Mouse (Mus musculus) adrenal gland, postnatal 25 days (tissue): ENCODE data around the gene Anxa4. TPM values are rescaled to one million over a fixed set of nuclear protein-coding genes. Genes with fewer than 3 reads are reported as not detected.

Source experiments
- DNase-seq: peaks from one replicate; pipeline ENCODE4 v3.0.0; 2021; ENCODE audit warnings: mixed read lengths
- total RNA-seq: library from RNA; stranded (reverse); gene quantifications from 2 replicates; pipeline ENCODE4 v1.2.3, GENCODE M21; 2021

Gene Anxa4
- total RNA-seq, 1 experiment from 2014 or later = 68.9 TPM

DNA sequence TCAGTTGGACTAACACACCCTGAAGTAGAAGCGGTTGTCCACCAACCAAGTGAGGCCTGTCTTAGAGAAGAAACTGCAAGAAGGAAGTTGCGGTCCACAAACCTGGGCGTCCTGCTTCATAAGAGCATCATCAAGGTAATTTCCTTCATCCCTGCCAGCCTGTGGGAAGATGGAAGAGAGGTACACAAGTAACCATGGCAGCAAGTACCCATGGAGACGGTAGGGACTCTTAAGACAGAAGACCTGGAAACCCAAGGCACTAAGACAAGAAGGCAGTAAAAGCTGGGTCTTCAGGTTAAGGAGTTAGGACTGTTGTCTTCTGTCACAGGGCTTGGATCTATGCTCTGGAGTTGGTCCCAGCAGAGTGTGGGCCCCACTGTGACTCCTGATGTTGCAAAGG is 42.4 kb downstream of the Anxa4 start:
- no peak for DNase-seq

DNA sequence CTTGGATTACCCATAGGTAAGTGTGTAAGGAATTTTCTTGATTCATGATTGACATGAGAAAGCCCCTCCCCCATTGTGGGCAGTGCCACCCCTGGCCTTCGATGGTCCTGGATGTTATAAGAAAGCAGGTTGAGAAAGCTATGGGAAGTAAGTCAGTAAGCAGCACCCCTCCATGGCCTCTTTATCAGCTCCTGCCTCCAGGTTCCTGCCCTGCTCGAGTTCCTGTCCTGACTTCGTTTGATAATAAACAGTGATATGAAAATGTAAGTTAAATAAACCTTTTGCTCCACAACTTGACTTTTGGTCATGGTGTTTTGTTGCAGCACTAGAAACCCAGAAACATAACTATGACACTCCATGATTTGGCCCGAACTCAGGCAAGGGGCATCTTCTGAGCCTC is 43.6 kb downstream of the Anxa4 start:
- no peak for DNase-seq

DNA sequence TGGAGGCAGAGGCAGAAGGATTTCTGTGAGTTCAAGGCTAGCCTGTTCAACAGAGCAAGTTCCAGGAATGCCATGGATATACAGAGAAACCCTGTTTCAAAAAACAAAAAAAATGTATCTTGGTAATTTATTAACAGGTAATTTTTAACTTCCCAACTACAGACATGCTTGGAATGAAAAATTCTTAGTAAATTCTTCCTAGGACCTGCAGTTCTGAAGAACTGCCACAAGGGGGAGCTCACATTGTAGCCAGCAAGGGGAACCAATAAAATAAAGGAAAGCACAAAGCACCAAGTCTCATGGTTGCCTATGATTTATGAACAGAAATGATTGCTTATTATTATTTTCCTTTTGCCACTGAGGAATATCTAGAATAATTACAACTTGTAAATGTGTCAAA is 46.2 kb downstream of the Anxa4 start:
- peak; percentile 38 for DNase-seq

DNA sequence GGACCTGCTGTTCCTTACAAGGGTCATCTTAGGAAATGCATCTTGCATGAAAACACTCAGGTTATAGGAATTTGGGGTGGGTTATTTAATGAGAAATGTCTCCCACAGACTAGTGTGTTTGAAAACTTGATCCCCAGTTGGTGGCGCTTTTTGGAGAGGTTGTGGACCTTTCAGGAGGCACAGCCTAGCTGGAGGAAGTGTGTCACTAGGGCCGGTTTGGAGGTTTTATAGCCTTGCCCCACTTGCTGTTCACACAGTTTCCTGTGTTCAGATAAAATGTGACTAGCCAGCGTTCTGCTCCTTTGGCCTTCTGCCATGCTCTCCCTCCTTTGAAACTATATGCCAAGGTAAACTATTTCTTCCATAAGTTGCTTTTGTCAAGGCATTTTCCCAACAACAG is 52.7 kb downstream of the Anxa4 start:
- DNase-seq = no peak

DNA sequence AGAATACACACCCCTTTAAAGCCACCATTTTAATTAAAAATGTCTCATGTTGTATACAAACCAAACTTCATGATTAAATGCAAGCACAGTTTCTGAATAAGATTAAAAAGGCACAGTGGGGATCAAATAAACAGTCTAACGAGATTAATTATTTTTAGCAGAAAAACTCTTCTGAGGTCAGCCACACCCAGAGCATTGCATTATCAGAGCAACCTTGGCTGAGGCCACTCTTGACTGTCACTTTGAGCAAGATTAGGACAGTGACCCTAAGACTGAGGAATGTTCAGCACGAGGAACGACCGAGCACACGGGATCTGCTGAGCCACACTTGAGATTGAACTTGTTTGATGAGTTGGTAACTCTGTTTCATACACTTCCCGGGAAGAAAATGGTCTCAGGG is 56.6 kb downstream of the Anxa4 start:
- DNase-seq = peak; percentile 5

DNA sequence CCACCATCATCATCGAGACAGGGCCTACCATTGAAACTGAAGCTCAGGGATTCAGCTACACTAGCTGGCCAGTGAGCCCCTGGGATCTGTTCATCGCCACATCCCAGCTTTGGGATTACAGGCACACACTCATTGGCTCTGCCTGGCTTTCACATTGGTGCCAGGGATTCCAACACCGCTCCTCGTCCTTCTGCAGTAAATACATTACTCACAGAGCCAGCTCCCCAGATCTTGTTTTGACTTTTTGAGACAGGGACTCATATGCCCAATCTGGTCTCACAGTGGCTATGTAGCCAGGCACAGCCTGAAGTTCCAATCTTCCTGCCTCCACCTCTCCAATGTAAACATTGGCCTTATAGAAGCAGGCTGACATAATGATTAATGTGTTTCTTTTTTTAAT is 57.1 kb downstream of the Anxa4 start:
- peak; percentile 11 for DNase-seq

DNA sequence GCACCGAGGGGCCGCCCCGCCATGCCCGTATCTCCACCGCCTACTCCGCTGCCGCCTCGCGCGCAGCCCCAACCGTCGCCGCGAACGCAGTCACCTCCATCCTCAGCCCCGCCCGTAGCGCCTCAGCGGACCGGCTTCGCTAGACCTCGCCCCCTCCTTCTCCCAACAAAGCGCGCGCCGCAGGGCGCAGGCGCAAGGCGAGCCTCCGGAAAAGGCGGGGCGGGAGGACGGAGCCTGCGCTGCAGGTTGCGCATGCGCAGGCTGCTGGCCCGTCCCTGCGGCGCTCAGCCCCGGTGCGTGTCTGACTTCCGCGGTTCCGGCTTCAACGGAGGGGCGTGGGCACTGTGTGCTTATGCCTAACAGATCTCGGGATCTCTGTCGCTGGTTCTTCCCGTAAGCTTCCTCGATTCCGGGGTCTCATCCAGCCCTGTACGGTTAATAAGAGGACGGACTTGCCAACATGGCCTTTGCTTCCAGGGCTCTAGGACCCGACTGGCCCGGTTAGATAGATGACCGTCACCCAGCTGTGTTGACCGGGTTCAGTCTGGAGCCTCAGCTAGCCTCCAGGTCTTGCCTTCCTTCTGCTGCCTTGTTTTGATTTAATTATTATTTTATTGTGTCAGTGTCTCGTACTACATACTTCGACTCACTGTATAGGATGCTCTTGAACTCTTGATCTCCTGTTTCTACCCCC is 60.1 kb downstream of the Anxa4 start, which contains the start of gene Gmcl1:
TSS of gene Gmcl1 (minus strand) at position 201 of the 694 bp plus-strand sequence.
- DNase-seq = peak; percentile 97

DNA sequence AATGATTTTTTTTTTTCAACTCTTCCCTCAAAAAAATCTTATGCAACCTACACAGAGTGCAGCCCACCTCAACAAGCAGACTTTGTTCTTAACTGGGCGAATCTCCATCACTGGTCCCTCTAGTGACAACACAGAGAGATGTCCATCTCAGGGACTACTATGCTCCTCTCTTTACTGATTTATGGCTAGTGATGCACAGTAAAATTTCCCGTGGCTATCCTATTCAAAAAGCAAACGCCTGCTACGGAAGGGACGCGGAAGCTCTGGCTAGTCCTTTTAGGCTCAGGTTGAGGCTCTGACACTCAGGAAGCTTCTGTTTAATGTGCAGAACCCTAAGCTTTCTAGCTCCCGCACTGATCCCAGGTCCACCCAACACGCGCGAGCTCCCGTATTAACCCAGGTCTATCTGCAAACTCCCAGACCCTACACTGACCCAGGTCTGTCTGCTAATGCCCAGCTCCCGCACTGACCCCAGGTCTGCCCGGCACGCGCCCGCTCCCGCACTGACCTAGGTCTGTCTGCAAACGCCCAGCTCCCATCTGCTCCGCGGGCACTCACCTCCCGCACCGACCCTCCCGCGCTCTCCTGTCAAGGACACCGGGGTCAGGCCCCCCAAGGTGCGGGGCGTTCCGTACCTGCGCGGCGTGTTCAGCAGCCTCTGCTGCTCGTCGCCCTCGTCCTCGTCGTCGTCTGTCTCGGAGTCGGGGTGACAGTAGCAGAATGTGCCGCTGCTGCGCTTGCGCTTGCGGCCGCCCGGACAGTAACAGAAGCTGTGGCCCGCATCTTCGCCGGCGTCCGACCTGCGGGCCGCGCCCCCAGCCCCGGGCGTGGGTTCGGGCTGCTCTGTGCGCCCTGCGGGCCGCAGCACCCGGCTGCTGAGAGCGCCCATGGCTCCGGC is 60.9 kb downstream of the Anxa4 start:
- DNase-seq = peak; percentile 36

DNA sequence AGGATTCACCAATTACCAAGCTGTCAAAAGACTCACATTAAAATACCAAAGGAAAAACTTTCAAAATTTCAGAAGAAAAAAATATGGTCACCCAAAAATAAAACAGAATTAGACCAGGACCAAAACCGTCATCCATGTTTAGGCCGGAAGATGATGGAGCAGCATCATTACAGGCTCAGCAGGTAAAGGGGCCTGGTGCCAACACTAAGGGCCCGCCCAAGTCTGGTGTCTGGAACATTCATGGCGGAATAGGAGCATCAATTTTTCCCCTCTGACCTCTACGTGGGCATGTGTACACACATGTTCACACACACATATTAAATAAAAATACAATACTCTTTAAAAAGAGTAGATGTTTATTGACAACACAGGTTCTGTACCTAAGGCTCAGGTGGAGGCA is 64.7 kb downstream of the Anxa4 start:
- DNase-seq = no peak

DNA sequence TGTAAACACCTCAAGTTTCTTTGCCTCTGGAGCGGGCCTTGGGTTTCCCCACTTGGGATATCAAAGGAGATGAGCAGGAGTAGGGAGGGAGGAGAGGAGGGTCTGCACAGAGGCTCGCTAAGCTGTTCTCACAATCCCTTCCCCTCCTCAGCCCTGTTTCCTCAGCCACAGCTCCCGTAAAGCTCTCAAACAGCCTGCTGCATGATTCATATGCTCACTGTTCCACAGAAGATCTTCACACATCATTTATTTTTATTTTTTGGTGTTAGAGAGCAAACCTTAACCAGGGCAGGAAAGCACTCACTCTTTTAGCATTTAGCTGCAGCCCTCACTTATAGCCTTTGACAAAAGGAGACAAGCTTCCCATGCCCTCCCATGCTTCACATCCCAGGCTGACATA is 71.4 kb downstream of the Anxa4 start:
- no peak for DNase-seq

DNA sequence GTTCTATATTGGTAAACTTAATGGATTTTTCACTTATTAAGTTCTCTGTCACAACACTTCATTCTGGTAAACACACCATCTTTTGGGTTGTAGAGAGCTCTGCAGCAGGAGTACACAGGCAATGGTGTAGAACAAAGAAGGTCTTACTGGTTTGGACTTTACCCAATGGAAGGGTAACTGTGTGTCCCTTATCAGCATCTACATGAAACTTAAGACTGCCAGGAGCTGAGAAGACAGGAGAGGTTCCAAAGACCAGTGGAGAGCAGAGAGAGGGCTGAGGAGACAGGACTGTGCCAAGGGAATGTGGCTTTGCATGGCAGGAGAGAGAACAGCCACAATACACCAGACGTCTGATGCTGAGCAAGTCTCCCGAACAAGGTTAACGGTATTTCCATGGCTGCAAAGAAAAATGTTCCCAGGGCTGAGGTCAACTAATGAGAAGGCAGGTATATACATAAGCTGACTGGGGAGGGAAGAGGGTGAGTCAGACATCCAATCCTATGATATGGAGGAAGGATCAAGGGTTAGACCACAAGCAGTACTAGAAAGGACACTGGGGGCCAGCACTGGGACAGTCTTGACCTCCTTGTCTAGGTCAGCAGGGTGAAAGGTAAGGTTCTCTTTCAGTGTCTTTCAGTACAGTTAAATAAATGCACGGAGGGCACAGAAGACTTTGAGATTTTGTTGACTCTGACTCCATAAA is 85.2 kb downstream of the Anxa4 start:
- no peak for DNase-seq

DNA sequence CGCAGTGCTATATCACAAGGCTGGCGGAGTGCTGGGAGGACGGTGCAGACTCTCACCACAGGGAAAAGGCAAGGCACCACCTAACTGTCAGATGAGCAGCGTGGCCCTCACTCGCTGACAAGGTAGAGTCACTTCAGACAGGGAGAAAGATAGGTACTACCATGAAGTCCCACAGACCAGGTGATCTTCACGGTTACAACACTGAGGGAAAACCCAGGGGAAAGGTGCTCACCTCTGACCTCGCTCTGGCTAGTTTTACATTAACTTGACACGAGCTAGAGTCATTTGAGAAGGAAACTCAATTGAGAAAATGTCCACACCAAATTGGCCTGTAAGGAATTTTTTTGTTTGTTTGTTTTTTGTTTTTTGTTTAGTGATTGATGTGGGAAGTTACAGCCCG is 90.8 kb downstream of the Anxa4 start:
- no peak for DNase-seq

DNA sequence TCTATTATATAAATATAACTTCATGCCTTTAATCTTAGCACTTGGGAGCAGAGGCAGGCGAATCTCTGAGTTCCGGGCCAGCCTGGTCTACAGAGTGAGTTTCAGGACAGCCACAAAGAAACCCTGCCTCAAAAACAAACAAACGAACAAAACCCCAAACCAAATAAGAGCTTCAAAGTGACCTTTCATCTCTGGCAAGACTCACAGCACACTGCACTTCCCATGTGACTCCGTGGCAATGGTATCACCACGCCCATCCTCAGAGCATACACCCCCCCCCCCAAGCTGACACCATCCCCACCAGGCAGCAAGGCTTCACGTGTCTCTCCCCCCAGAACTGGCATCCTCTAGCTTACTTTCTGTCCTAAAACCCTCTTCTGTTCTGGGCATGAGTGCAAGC is 95.5 kb downstream of the Anxa4 start:
- no peak for DNase-seq

DNA sequence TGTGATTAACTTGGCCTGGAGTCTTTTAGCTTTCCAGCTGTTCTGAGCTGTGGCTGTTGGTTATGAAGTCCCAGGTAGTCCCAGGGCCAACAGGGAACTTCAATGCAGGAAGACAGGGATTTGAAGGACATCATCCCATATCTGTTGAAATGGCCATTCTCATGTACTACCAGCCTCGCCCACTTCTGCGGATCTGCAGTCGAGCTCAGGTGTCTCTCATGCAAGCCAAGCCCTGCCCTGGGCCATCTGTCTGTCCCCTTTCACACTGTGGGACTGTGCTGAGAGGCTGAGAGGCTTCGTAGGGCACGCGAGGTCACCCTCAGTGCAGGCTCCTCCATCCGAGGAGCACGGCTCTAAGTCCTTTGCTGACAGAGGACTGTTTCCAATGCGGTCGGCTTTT is 97.2 kb downstream of the Anxa4 start:
- no peak for DNase-seq

DNA sequence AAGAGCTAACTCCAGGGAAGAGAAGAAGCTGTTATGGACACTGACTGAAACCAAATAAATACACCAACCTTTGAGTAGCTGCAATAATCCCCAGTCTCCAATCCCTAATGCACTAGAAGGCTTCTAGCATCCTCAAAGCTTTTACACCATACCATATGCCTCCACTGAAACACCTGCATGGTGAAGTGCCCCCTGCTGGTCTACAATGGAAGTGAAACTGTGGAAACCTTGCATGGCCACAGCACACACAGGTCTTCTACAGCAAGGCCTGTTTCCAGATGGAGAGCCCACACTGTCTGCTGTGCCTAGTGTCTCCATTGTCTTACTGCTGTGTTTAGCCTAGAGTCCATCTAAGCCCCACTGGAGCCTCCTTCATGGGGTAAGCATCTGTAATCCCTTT is 98.9 kb downstream of the Anxa4 start:
- DNase-seq = peak; percentile 46

DNA sequence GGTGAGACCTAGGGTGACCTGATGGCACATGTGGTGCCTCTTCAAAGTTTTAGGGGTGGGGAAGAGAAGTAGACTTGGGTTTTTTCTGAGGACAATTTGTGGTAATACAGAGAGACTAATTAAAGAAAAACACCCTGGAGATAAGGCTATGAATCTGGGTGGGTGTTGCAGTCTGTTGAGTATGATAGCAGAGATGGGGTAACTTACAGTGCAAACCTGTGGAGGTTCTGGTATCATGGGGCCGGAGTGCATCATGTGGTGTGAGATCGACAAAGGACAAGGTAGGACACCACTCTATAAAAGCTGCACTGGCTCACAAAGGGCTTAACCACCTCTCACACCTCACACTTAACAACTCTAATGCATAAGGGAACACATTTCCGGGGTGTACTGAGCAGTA is 103.7 kb downstream of the Anxa4 start:
- no peak for DNase-seq

DNA sequence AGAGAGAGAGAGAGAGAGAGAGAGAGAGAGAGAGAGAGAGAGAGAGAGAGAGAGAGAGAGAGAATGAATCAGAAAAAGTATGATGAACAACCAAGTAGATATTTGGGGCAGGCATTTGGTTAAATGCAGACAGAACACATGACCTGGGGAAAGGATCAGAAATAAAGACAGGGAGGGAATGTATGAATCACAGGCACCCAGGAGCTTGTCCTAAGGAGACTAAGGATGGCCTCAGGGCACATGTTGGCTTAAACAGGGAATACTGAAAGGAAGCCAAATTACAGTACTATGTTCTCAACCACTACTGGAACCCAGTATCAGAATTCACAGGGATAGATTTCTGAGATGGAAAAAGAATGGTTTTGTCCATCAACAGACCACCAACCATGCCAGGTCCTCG is 106.4 kb downstream of the Anxa4 start:
- DNase-seq = no peak

Other genes starting within 250 kb of the Anxa4 start
- gene Asprv1, start 165.4 kb downstream of the Anxa4 start, total RNA-seq = not detected in 2 replicates
- gene Mxd1, start 124.4 kb downstream of the Anxa4 start, total RNA-seq = 12.7 and 13.0 TPM in 2 replicates
- gene Snrnp27, start 109.1 kb downstream of the Anxa4 start, total RNA-seq = 66.3 and 69.1 TPM in 2 replicates
- 21.0 and 29.9 TPM in 2 replicates for gene Gmcl1, start 60.2 kb downstream of the Anxa4 start, total RNA-seq
- gene Aak1, start 55.9 kb upstream of the Anxa4 start, total RNA-seq = 93.8 and 99.7 TPM in 2 replicates
- gene Nfu1, start 215.7 kb upstream of the Anxa4 start, total RNA-seq = 74.2 and 76.8 TPM in 2 replicates
- 37.9 and 40.4 TPM in 2 replicates for gene Gfpt1, start 249.3 kb upstream of the Anxa4 start, total RNA-seq